Mouse (Mus musculus): ENCODE measurements around the gene Wdr90. TPM values are rescaled to one million over a fixed set of nuclear protein-coding genes. Genes with fewer than 3 reads are reported as not detected.
"Not testable (repeated sequence)": the region's sequence is repeated elsewhere in the genome, so short reads cannot be mapped to it uniquely, and the experiment has no call there.

Wdr90 gene
- polyA plus RNA-seq, 1 experiment from 2014 or later, result 14.0 TPM

DNA sequence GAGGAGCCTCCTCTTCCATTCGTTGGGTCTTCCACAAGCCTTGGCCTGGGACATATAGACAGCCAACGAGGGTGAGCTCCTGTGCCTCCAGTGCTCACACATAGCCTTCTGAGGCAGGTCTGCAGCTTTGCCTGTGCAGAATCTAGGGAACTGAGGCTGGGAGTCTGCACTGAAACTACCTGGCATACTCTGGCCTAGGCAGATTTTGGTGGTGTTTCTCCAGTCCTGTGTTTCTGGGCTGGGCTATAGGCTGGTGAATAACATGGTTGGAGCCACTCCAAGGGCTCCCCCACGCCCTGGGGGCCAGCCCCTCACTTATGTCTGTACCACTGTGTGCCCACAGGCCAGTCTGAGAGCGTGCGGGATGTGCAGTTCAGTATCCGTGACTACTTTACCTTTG, 36.0 kb downstream of the Wdr90 start:
- H3K27me3 ChIP-seq (replicated peaks), result peaks cover 2% of the 10 kb centered on the region
- peaks cover 5% of the 10 kb centered on the region; the same call in 1 of the 2 replicates for H3K36me3 ChIP-seq
- no peaks in the 10 kb centered on the region for H3K9me3 ChIP-seq
- no peak overlapping the region for H3K9ac ChIP-seq
- WGBS, result 86% methylated on average over 6 of the region's 6 CpGs
- ATAC-seq, result no peak
- H3K27ac ChIP-seq, result no peak overlapping the region
- H3K4me1 ChIP-seq (replicated peaks), result peaks cover 35% of the 10 kb centered on the region
- H3K4me3 ChIP-seq (replicated peaks), result no peak overlapping the region; the same call in 1 of the 2 replicates
- H3K4me2 ChIP-seq (replicated peaks), result peak overlapping the region; percentile 86; the same call in 1 of the 2 replicates

DNA sequence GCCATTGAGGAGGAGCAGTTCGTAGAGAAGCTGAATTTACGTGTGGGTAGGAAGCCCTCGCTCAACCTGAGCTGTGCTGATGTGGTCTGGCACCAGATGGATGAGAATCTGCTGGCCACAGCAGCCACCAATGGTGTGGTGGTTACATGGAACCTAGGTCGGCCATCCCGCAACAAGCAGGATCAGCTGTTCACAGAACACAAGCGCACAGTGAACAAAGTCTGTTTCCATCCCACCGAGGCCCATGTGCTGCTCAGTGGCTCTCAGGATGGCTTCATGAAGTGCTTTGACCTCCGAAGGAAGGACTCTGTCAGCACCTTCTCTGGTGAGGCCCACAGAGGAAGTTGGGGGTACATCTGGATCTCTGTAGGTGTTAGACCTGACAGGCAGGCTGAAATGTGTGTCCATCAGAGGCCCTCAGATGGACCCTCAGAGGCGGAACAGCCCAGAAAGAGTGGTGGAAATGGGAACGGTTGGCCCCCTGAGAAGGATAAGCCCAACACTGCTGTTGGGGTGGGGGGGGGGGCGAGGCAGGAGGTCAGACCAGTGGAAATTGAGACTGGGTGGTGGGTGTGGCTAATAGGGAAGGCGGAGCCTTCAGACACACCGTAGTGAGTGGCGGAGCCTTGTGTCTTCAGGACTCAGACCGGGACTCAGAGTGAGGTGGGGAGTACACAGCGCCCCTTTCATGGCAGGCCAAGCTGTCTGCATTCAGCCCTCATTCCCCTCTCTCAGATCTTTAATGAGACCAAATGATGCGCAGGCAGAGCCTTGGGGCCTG, 36.7 kb downstream of the Wdr90 start:
- Histone ChIP-seq H3K4me2 (replicated peaks) (peak overlapping the region; percentile 86), H3K27me3 (replicated peaks) (peaks cover 9% of the 10 kb centered on the region), H3K4me1 (replicated peaks) (peaks cover 28% of the 10 kb centered on the region), H3K9ac (peak overlapping the region; percentile 59), H3K36me3 (peaks cover 5% of the 10 kb centered on the region; the same call in 1 of the 2 replicates), H3K9me3 (no peaks in the 10 kb centered on the region), H3K4me3 (replicated peaks) (peak overlapping the region; percentile 61), H3K27ac (no peak overlapping the region)
- WGBS, result 68% methylated on average over 17 of the region's 17 CpGs
- ATAC-seq, result no peak

DNA sequence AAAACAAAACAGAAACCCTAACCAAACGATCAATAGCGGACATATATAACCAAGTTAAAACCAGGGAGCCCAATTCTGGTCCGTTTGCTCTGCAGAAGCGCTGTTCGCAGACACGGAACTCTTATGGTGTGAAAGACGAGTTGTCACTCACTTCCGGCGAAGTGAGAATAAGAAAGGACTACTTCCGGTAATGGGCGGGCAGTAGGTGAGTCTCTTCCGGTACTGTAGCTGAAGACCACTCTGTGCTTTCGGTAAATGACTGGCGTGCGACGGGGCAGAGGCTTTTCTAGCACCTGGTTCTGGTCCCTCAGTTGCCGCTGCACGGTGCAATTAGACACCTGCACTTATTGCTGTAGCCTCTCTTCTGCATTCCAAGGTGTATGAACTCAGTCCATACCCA, 37.8 kb downstream of the Wdr90 start, which contains the start of gene Wdr24:
Wdr24 (plus strand) TSS at position 176 of the 400 bp plus-strand sequence.
- H3K4me2 ChIP-seq (replicated peaks), result peak within 1 kb of the TSS; percentile 86
- H3K4me3 ChIP-seq (replicated peaks), result peak within 1 kb of the TSS; percentile 61
- H3K9me3 ChIP-seq, result no peaks in the 10 kb centered on the region
- H3K36me3 ChIP-seq, result peaks cover 5% of the 10 kb centered on the region; the same call in 1 of the 2 replicates
- under 1% methylated on average over 18 of the region's 18 CpGs for WGBS
- peaks cover 20% of the 10 kb centered on the region for H3K27me3 ChIP-seq (replicated peaks)
- H3K9ac ChIP-seq, result peak within 1 kb of the TSS; percentile 59
- peaks cover 28% of the 10 kb centered on the region for H3K4me1 ChIP-seq (replicated peaks)
- ATAC-seq, result peak; percentile 71
- H3K27ac ChIP-seq, result peak within 1 kb of the TSS; percentile 57; the same call in 1 of the 2 replicates

DNA sequence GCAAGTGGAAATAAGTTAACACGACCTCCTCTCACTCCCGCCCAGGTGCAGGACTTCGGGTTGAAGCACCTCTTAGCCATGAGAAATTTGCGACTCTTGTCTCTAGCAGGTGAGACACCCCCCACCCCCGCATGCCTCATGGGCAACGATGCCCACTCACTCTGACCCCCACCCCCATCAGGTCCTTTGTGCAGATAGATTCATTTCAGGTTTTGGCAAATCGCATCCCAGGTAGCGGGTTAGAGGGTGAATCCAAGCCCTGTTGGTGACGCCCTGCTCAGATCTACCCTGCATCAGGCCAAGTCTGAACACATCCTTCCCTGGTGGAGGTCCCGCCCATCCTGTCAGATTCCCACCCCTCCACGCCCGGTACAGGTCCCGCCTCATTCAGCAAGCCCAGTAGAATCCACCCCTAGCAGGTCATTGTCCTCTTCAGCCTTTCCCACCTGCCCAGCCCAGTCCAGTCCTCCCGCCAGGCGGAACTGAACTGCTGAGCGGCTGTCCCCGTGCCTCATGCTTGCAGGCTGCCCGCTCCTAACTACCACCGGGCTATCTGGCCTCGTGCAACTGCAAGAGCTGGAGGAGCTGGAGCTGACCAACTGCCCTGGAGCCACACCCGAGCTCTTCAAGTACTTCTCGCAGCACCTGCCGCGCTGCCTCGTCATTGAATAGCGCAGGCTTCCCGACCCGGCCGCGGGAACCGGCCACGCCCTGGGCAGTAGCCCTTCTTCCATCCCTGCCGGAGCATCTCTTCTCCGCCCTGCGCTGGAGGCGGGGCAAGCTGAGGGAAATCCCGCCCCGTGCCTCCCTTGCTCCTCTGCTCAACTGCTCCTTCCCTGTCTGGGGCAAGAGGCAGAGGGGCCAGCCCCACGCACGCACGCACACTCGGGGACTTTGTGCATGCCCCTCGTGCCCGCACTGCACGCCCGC, 42.2 kb downstream of the Wdr90 start:
- peak; percentile 52 for ATAC-seq
- Histone ChIP-seq H3K27ac (no peak overlapping the region), H3K4me2 (replicated peaks) (peak overlapping the region; percentile 47), H3K9ac (no peak overlapping the region), H3K36me3 (no peaks in the 10 kb centered on the region), H3K9me3 (no peaks in the 10 kb centered on the region), H3K27me3 (replicated peaks) (peaks cover 38% of the 10 kb centered on the region), H3K4me3 (replicated peaks) (peak overlapping the region; percentile 20), H3K4me1 (replicated peaks) (peaks cover 6% of the 10 kb centered on the region)
- WGBS, result 7% methylated on average over 46 of the region's 46 CpGs

DNA sequence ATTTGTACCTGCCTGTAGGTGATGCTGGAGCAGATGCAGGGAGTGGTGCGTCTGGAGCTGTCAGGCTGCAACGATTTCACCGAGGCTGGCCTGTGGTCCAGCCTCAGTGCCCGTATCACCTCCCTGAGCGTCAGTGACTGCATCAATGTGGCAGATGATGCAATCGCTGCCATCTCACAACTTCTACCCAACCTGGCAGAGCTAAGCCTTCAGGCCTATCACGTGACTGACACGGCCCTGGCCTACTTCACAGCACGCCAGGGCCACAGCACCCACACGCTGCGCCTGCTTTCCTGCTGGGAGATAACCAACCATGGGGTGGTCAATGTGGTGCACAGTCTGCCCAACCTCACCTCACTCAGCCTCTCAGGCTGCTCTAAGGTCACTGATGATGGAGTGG, 43.6 kb downstream of the Wdr90 start:
- Histone ChIP-seq H3K9ac (no peak overlapping the region), H3K36me3 (no peaks in the 10 kb centered on the region), H3K4me3 (replicated peaks) (no peak overlapping the region), H3K9me3 (no peaks in the 10 kb centered on the region), H3K4me1 (replicated peaks) (0 out of 2 replicates have a peak, but pooled peaks cover 11% of the 10 kb centered on the region), H3K27ac (no peak overlapping the region), H3K4me2 (replicated peaks) (no peak overlapping the region), H3K27me3 (replicated peaks) (peaks cover 43% of the 10 kb centered on the region)
- no peak for ATAC-seq
- WGBS, result 81% methylated on average over 11 of the region's 11 CpGs

DNA sequence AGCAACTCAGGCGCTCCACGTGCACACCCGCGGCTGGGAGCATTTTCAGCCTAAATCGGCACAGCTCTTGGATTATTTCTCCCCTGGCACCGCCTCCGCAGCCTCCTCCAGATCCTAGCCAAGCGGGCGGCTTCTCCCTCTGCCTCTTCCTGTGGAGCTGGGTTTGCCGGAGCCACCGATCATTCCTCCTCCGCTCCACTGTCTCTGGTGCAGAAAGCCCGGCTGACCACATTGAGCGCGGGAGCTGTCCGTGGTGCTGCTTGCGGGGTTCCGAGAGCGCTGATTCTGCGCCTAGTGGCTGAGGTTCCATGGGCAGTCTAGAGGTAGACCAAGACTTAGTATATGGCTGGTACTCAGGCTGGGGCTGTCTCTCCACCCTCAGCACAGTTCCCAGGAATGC, 47.8 kb downstream of the Wdr90 start:
- H3K9ac ChIP-seq, result no peak overlapping the region
- 0 out of 2 replicates have a peak overlapping the region, but pooled peaks have one; percentile 11 for H3K4me2 ChIP-seq (replicated peaks)
- H3K27me3 ChIP-seq (replicated peaks), result peaks cover 54% of the 10 kb centered on the region
- no peaks in the 10 kb centered on the region; the same call in 1 of the 2 replicates for H3K9me3 ChIP-seq
- peaks cover 16% of the 10 kb centered on the region for H3K4me1 ChIP-seq (replicated peaks)
- no peaks in the 10 kb centered on the region for H3K36me3 ChIP-seq
- H3K27ac ChIP-seq, result no peak overlapping the region
- peak; percentile 36; the same call in 1 of the 2 replicates for ATAC-seq
- 2% methylated on average over 20 of the region's 20 CpGs for WGBS
- H3K4me3 ChIP-seq (replicated peaks), result no peak overlapping the region

DNA sequence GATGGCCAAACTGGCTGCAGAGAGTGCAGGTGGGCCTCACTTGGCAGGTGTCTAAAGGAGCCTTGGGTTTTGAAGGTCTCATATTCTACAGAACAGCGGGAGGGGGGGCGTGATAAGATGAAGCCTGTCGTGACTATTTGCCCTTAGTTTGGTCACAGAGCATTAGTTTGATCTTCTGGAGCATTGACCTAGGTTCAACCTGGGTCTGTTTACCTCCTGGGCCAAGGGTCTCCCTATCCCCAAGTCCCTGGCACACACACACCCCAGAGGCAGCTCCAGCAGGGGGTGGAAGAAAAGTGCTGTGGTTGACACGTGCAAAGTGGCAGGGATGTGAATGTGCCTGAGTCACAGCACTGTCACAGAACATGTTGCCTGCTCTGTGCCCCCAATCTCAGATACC, 50.4 kb downstream of the Wdr90 start:
- Histone ChIP-seq H3K9ac (no peak overlapping the region), H3K4me3 (replicated peaks) (no peak overlapping the region), H3K27me3 (replicated peaks) (peaks cover 39% of the 10 kb centered on the region), H3K9me3 (no peaks in the 10 kb centered on the region; the same call in 1 of the 2 replicates), H3K27ac (no peak overlapping the region), H3K4me2 (replicated peaks) (no peak overlapping the region), H3K4me1 (replicated peaks) (peaks cover 16% of the 10 kb centered on the region), H3K36me3 (no peaks in the 10 kb centered on the region)
- no peak for ATAC-seq
- 70% methylated on average over 4 of the region's 4 CpGs for WGBS

DNA sequence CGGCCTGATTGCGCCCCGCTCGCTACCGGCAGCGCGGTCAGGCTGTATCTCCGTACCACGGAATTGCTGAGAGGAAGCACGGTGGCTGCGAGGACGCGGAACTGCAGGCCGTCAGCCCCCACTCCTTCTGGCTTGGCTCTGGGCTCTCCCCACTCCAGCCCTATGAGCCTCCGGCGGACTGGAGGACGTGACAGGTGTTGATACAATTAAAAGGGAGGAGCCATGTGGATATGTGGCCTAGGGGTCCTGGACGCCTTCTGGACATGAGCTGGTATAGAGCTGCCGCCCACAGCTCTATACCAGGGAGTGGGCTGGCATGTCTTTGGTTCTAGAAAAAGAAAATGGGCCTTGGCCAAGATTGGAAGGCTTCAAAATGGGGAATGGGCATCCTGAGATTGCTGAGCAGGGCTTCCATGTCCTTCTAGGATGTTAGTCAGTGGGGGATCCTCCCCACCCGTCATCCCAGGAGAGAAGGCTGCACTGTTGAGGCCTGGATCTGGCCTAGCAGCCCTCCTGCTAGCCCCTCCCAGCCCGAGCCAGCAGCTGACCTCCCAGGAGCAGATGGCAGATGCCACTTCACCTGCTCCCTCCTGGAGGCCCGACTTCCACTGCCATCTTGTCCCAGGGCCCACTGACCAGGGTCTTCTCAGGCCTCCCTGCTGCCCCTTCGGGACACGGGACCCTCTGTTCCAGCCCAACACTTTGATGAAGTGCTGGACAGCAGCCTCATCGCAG, 51.5 kb downstream of the Wdr90 start:
- peaks cover 39% of the 10 kb centered on the region for H3K27me3 ChIP-seq (replicated peaks)
- peak overlapping the region; percentile 66 for H3K4me3 ChIP-seq (replicated peaks)
- 12% methylated on average over 25 of the region's 25 CpGs for WGBS
- peak overlapping the region; percentile 54 for H3K9ac ChIP-seq
- peaks cover 16% of the 10 kb centered on the region for H3K4me1 ChIP-seq (replicated peaks)
- no peak; the same call in 1 of the 2 replicates for ATAC-seq
- H3K36me3 ChIP-seq, result no peaks in the 10 kb centered on the region
- peak overlapping the region; percentile 99 for H3K4me2 ChIP-seq (replicated peaks)
- peak overlapping the region; percentile 56; the same call in 1 of the 2 replicates for H3K27ac ChIP-seq
- no peaks in the 10 kb centered on the region; the same call in 1 of the 2 replicates for H3K9me3 ChIP-seq

DNA sequence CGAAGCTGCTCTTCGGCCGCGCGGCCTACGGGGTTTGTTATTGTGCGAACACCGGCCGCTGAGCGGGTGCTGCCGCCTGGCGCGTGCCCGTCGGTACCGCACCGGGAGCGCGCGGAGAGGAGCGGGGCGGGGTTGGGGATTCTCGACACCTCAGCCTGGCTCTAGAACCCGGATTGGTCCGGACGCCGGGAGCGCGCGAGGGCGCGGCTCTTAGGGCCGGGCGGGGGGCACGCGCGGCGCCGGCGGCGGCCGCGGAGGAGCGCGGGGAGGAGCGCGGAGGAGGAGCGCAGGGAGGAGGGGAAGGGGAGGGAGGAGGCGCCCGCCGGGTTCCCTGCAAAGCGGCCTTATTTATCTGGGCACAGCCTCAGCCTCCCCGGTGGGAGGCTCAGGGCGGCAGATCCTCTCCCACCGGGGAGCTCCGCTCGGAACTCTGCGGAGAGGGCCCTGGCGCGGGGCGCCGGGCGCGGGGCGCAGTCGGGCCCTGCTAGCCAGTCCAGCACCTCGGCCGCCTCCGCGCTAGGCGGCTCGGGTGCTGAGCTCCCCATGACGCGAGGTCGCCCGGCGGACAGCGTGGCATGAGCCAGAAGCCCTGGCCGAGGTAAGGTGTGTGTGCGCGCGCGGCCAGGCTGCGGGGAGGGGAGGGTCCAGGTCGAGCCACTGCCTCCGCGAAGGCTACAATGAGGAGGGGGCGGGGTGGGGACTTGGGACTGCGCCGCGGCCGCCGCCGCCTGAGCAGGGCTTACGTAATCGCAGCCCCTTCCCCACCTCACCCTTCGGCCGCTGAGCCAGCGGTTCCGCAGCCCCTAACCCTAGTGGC, 52.3 kb downstream of the Wdr90 start, which contains the start of gene Fbxl16:
Fbxl16 (plus strand) TSS at position 297 of the 817 bp plus-strand sequence.
- WGBS, result under 1% methylated on average over 85 of the region's 100 CpGs
- H3K36me3 ChIP-seq, result no peaks in the 10 kb centered on the region
- ATAC-seq, result peak; percentile 90
- H3K4me2 ChIP-seq (replicated peaks), result peak within 1 kb of the TSS; percentile 99
- peaks cover 16% of the 10 kb centered on the region for H3K4me1 ChIP-seq (replicated peaks)
- no peaks in the 10 kb centered on the region; the same call in 1 of the 2 replicates for H3K9me3 ChIP-seq
- peak within 1 kb of the TSS; percentile 54 for H3K9ac ChIP-seq
- peak within 1 kb of the TSS; percentile 66 for H3K4me3 ChIP-seq (replicated peaks)
- H3K27ac ChIP-seq, result peak within 1 kb of the TSS; percentile 56
- peaks cover 39% of the 10 kb centered on the region for H3K27me3 ChIP-seq (replicated peaks)

DNA sequence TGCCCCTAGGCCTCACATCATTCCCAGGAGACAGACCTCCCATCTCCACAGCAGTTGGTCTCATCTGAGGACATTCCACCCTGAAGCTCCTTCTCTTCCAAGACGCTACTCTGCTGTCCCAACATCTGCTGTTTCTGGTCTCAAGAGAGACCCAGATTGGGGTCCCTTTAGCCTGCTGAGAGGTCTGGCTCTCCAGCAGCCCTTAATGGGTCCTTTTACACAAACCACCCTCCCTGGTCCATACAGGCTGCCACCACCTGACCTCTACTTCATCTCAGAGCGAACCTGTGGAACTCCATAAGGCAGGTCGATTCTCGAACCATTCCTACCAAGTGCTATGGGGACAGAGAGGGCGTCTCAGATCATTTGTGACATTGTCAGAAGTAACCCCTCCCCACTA, 53.3 kb downstream of the Wdr90 start:
- 45% methylated on average over 5 of the region's 5 CpGs for WGBS
- H3K27me3 ChIP-seq (replicated peaks), result peaks cover 36% of the 10 kb centered on the region
- no peak overlapping the region for H3K9ac ChIP-seq
- no peak overlapping the region for H3K27ac ChIP-seq
- no peaks in the 10 kb centered on the region for H3K36me3 ChIP-seq
- no peak for ATAC-seq
- H3K9me3 ChIP-seq, result no peaks in the 10 kb centered on the region; the same call in 1 of the 2 replicates
- no peak overlapping the region for H3K4me3 ChIP-seq (replicated peaks)
- peak overlapping the region; percentile 99 for H3K4me2 ChIP-seq (replicated peaks)
- H3K4me1 ChIP-seq (replicated peaks), result peaks cover 12% of the 10 kb centered on the region

DNA sequence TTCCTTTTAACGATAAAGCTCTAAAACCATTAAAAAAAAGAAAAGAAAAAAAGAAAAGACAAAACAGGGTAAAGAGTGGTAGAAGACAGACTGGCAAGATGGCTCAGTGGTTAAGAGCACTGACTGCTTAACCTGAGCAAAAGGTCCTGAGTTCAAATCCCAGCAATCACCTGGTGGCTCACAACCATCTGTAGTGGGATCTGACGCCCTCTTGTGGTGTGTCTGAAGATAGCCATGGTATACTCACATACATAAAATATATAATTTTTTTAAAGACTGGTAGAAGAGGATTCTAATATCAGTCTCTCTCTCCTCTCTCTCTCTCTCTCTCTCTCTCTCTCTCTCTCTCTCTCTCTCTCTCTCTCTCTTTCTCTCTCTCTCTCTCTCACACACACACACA, 53.8 kb downstream of the Wdr90 start:
- H3K4me3 ChIP-seq (replicated peaks); H3K9ac ChIP-seq; H3K4me1 ChIP-seq (replicated peaks); ATAC-seq; H3K4me2 ChIP-seq (replicated peaks); H3K27ac ChIP-seq; H3K9me3 ChIP-seq; H3K36me3 ChIP-seq: not testable (repeated sequence)
- peaks cover 31% of the 10 kb centered on the region for H3K27me3 ChIP-seq (replicated peaks)
- 49% methylated on average over 2 of the region's 2 CpGs for WGBS
